Mouse (Mus musculus): ENCODE data around the gene Pakap.

Gene Pakap

DNA sequence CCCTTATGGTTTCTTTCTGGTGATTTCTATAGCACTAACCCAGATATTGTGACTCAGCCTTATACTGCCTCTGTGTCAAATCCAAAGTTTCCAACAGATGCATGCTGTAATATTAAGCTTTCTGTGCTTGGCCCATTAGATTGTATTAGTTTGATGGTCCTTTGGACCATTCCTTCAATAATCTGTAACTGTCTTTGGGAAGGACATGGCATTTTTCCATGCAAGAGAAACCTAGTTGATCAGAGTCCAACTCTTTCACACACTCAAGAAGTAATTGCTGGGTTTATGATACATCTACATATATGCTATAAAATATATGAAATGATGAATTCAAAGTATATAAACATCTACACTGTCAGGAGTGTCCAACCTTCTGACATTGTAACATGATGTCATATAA, 147.9 kb downstream of the Pakap start:
- DNase-seq (ENCODE audit: low read depth): no peak

DNA sequence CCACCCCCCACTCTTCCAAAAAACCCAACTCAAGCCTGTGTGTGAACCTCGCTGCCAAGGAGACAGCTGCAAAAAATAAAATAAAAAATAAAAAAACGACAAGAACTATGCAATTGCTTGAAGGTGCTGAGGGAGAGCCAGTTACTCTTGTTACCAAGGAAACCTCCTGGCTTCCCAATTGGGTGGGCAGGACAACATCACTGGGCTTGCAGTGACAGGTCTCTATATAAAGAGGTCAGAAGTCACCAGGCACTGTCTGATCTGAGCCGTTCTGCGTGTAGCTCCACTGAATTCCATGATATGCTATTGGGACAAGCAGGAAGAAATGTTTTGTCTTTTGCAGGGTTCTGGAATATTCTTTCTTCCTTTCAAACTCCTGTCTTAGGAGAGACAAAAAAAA, 148.8 kb downstream of the Pakap start:
- no peak for DNase-seq (ENCODE audit: low read depth)

DNA sequence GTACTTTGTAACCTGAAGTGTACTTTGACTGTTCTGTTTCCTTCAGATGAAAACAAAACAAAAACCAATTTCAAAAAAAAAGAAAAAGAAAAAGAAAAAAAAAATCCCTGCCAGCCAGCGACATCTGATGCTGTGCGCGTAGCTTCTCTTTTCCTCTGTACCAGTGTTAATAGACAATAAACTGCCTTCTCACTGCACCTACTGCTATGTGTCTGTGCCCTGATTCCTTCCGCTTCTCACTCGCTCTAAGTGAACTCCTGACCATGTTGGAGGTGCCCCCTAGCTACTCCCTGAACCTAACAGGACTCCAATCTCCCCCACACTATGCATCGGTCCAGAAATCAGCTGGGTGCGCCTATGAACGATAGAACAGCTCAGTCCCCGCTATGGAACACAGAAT, 149.4 kb downstream of the Pakap start, which contains the start of gene Akap2:
Gene Akap2 (plus strand): TSS at position 304 of the 400 bp plus-strand sequence.
- no peak for DNase-seq (ENCODE audit: low read depth)

DNA sequence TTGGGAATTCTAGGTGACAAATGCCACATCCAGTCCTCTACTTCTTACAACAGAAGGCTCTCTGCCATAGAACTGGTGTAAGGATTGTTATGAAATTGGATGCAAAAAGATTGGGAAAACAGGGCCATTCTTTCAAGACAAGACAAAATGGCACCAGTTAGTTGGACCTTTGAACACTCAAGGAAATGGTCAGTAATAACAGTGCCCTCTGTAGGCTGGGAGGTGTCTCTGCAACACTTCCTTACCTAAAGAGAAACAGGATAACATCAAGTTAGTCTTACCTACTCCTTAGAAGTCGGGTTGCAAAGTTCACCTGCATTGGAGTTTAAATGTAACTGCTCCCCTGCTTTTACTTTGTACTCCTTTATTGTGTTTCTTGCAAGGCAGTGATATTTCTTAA, 151.4 kb downstream of the Pakap start:
- no peak for DNase-seq (ENCODE audit: low read depth)

DNA sequence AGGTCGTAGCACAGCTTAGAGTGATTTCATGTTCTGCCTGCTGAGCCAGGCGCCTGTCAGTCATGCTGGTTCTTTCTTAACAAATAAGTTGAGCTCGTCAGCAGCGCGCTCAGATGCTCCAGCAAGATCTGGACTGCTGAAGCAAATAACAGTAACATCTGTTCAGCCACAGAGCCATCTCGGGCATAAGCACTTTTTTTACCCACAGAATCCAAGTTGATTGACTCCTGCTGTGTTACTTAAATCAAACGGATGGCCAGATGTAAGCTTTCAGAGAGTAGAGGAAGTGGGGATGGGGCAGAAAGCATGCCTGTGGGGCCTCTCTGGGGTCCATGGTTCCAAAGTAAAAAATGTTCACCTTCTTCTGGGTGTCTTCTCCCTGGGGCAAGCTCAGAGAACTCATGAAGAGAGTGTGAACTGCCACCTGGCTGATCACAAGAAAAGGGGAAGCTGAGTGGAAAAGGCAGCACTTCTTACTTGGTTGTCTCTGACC, 152.9 kb downstream of the Pakap start:
- no peak for DNase-seq (ENCODE audit: low read depth)

DNA sequence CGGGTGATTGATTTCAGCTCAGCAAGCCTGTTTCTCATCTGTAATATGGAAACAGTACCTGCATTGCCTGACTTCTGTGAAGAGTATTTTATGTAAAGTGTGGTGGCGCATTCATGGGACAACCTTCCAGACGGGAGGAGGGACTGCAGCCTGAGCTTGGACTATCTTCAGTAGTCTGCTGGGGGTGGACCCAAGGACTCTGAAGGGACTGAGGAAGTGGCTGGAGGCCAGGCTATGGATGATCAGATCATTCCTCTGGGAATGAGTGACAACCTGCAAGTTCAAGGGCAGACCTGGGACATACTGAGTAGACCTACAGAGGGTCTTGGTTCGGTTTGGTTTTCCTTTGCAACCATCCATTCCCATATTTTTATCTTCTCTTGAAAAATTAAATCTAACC, 154.3 kb downstream of the Pakap start:
- DNase-seq (ENCODE audit: low read depth): no peak

DNA sequence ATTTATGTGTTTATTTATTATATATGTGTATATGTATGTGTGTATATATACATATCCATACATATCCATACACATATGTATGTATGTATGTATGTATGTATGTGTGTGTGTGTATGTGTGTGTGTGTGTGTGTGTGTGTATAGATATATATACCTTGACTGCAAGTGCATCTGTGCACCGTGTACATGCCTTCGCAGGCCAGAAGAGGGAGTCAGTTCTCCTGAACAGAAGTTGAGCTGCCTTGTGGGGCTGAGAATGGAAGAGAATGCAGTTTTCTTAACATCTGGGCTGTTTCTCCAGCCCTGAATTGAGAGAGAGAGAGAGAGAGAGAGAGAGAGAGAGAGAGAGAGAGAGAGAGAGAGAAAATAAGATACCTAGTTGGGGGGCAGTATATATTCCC, 155.7 kb downstream of the Pakap start:
- peak; percentile 41 for DNase-seq (ENCODE audit: low read depth)

DNA sequence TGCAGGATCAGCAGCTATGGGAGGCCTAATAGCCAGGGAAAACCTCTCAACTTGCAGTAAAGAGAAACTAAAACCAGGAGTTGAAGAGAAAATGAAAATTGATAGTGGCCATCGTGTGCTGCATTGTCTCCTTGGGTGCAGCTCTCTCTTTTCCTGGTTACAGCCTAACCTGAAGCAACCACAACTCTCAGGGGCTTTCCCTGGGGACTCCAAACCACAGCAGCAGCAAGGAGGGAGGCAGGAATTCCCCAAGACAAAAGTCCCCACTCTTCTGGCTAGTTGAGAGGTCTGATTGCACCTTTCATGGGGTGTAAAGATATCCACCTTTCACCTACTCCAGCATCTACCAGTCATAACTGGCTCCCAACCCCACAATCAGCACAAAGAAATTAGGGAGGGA, 157.6 kb downstream of the Pakap start:
- peak; percentile 66 for DNase-seq (ENCODE audit: low read depth)

DNA sequence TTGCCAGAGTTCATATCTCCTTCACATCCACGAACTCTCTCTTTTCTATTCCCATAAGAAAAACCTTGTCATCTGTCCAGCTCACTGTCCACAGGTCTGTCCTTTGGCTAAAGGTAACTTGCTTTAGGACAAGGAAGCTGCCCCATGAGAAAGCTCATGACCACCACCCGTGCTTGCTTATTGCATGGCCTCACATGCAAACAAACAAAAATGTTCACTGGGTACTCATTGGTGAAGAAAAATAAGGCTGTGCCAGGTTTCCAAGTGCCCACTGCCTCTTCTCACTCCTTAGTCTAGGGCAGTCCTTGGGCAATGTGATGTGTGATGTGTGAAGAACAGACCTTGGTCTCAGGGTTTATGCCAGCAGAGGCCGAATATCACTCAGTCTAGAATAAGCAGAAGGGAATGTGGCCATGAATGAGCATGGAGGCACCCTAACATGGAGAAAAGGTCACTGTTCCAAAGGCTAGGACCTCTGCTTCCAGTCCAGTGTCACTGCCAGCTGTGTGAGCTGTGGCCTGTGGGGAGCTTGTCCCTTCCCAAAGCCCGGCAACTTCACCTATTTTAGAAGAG, 160.7 kb downstream of the Pakap start:
- no peak for DNase-seq (ENCODE audit: low read depth)

DNA sequence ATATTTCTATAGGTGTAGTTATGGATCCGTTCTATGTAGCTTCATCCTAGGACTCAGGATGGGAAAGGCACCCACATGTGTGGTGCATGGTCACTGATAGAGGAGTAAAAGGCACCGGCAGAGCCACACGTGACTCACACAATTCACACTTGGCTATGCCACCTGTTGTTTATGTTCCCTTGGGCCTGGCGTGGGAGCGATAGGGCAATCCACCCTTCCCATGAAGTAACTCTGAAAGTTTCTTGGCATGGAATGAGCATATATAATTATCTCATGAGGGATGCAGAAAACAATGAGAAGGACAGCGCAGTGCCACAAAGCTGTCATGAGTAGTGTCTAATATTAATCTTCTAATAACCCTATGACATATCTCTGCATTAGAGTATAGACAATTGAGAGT, 162.1 kb downstream of the Pakap start:
- DNase-seq (ENCODE audit: low read depth): no peak

DNA sequence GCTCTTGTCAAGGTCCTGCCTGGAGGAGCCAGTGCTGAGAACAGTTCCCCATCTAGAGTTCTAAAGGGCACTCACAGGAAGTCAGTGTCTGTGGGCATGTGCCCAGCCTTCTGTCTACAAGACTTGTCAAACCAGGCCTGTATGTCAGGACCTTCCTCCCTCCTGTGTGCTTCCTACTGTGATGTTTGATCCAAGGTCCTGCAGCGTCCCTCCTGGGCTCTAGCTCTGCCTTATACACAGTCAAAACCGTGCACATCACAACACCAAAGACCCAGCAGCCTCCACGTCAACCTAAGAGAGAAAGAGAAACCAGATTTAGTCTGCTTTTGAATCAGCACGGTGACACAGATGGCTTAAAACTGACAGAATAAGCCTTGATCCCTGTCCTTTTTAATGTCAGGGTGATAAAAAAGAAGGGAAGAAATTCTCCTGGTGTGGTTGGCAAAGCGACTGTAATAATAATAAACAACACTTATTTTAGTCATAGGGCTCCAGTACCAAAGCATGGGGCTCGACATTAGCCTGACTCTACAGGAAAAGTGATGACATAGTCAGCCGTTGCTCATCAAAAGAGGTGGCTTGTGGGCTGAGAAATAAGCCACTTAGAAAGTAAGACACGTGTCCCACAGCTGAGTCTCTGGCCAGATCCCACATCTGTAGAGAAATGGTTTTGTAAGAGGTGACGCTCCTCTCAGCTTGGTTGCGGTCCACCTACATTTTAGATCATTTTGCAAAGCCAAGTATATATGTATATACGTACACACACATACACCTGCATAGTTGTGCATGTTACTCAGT, 163.0 kb downstream of the Pakap start:
- peak; percentile 86 for DNase-seq (ENCODE audit: low read depth)

DNA sequence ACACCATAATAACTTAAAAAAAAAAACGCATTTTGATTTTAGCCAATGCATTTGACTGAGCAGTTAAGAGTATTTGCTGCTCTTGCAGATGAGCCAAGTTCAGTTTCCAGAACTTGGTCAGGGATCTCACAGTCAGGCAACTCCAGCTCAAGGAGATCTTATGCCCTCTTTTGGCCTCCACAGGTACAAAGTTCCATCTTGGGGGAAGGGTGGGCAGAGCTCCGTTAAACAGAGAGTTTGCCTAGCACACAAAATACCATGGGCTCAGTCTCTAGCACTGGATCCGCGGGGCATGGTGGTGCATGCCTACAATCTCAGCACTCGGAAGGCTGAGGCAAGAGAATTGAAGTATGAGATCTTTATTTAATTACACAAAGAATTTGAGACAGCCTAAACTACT, 164.4 kb downstream of the Pakap start:
- DNase-seq (ENCODE audit: low read depth): no peak

DNA sequence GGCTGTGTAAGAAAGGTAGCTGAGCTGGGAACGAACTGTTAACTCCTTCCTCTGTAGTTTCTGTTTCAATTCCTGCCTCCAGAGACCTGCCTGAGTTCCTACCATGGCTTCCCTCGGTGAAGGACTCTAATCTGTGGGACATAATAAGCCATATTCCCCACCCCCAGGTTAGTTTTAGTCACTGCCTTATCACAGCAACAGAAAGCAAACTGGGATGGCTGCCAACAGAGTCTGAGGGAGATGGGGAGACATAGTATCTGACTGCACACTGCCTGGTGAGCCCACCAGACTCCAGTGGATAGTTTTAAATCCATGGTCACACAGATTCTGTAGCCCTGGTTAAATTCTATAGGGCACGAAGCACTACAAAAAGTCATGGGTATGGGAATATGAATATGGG, 165.5 kb downstream of the Pakap start:
- DNase-seq (ENCODE audit: low read depth): no peak

DNA sequence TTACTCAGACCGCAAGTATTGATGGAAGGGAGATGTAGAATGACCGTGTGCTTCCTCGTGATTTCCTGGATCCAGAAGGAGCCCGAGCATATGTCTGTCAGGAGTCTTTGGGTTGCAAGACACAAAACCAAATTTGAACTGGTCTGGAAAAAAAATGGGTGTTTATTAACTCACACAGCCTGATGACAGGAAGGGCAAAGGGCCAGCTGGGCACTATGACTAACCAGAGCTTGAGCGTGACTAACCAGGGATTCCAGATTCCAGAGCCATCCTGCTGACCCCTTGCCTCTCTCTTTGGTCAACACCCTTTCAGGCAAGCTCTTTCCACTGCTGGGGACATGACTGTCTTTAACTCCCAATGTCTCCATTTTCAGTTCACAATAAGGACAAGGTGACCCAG, 167.4 kb downstream of the Pakap start:
- no peak for DNase-seq (ENCODE audit: low read depth)

DNA sequence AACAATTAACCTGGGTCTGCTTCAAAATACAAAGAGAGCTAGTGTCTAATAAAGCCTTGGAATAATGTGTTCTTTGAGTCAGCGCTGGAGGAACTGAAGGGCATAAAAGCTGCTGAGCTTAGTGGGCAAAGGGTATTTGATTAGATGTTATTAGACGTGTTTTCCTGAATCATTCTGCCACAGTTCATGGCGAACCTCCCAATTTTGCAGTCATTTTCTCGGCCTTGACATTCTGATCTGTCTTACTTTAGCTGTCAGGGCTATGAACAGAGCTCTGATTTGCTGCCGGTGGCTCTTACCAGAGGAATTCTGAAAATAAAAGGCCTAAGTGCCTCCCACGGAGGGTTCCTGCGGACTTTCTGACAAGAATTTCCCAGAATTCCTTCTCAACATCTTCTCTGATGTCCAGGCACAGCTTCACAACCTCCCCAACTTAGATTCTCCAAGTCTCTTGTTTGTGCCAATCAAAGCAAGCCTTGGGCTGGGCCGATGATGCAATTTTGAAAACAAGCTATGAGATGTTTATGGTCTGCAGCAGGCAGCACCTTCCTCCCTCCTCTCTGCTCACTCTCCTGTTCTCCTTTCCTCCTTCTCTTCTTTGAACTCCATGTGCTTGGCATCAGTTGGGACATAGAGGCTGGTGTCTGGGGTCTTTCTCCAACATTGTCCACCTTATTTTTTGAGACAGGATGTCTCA, 171.0 kb downstream of the Pakap start:
- no peak for DNase-seq (ENCODE audit: low read depth)

DNA sequence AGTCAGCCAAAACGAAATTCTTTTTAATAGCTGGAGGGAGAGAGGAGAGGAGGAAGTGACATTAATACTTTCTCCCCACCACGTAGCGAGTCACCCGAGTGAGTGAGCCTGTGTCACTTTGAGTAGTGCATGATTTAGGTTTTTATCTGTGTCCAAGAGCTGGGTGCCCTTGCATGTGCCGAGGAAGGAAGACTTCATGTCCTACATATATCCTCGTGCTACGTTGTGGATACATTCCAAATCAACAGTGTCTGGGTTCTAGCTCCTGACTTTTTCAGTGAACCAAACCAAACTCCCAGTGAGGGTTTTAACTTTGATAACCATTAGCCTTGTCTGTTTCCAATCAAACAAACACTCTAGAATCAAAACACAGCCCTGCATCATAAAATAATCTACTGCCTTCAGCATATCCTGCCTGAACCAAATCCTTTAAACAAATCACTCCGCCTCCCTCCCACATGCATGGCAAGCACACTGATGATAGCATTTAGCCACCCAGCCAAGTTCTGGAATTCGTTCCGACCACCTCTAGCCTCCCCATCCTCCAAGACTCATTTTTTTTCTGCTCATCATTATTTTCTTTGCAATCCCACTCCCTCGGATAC, 175.4 kb downstream of the Pakap start:
- no peak for DNase-seq (ENCODE audit: low read depth)

DNA sequence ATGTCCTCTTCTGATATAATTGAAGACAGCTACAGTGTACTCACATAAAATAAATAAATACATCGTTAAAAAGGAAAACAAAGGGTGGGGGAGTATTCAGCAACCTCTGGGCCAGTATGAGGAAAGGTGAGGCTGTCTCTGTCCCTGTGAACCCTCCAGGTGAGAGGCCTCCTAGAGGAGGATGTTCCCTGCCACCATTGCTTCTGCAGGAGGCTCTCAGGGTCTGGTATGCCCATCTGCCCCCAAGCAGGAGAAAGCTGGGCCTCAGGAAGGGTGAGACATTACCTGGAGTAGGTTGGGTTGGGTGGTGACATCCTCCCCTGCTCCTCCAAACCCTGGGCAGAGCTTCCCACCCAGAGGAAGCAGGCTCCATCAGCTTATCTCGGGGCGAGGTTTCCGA, 182.7 kb downstream of the Pakap start:
- DNase-seq (ENCODE audit: low read depth): no peak

DNA sequence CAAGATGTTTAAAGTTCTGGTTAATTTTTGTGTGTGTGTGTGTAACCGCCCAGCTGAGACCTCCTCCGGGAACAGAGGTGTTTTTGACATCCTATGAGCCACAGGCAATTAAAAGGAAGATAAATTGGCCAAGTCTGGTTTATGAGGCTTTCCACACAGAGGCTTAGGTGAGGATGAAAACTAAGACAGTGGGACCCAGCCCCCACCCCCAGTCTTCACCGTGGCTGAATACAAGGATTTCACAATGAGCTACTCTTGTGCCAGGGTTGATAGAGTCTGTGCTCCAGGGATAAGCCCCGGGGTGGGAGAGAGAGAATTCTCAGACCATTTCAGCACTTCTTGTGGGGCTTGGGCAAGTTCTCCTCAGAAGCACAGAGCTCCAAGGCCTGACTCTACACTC, 183.1 kb downstream of the Pakap start:
- no peak for DNase-seq (ENCODE audit: low read depth)

DNA sequence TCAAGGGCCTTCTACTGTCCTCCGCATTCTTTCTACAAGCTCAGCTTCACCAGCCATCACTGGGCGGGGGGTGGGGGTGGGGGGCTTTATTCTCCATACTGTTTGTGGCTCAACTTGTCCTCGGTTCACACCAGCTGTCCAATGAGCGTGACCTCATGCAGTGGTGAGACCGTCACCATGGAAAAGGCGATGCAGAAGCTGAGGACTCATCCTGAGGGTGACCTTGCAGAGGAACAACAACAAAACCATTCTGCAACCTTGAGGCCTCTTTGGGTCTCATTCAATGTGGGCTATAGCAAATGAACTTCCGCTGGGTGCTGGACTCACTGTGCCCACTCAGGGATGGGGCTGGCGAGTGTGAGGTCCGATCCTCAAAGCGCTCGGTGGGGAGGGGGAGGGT, 183.6 kb downstream of the Pakap start:
- no peak for DNase-seq (ENCODE audit: low read depth)

DNA sequence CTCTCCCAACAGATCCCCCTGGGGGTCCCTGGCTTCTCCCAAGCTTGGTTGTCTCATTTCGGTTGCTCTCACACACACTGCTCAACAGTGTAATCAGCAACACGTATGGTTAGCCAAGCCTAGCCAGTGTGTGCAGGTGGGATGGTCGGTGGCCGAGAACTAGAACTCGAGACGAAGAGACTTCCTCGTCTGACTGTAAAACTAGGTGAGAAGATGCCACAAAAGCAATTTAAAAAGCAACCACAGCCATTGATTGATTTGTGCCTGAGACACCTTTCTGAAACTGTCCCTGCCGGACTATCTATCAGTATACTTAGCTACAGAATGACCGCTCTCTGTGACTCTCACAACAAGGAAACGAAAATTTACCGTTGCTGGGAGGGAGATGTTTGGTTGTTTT, 187.1 kb downstream of the Pakap start:
- DNase-seq (ENCODE audit: low read depth): no peak

DNA sequence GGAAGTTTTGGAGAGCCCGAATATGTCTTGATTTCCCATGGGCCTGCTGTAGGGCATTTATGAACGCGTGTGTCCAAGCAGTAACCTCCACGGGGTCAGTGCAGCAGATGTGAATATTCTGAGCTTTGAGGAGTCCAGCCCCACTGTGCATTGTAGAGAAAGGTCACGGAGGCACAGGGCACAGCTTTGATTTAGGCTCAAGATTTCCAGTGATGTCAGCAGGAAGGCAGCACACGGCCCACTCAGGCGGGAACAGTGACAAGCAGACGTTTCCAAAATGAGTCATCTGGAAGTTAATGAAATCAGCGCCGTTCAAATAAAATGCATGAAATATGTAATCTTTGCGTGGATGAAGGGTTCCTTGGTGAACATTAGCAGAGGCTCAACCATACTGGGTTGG, 190.0 kb downstream of the Pakap start:
- peak; percentile 35 for DNase-seq (ENCODE audit: low read depth)

DNA sequence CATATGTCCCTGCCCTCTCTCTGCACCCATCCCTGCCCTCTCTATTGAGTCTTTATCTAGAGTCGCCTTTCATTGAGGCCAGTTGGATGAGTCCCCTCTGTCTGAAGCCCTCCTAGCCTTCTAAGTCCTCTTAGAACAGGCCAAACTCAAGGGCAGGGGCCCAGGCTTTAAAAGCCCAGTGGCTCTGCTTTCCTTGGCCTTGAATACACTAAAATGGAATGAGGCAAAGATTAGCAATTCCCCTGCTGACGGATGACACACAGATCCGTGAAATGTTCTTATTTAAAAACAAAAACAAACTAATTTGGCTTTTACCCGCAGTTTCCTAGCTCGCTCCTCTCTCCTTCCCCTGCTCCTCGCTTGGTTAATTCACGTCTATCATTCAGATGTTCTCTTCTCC, 194.4 kb downstream of the Pakap start:
- no peak for DNase-seq (ENCODE audit: low read depth)

DNA sequence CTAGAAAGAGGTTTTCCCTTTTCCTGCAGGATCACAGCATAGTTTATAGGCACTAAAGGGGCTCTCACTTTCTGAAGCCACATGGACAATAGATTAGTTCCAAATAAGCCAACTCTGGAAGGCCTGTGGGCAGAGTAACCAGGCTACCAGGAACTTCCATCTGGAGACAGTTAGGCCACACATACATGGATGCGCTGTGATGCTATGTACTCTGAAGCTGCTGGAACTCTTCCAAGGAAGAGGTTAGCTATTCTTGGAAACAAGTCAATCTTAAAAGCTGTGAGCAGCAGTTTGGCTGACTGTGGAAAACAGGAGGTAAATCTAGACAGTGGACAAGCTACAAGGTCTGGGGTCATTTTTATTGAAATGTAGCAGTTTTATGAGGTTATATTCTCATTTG, 196.4 kb downstream of the Pakap start:
- no peak for DNase-seq (ENCODE audit: low read depth)

Data from induced T-regulatory cell, adult 2 months (primary cell).